Mouse (Mus musculus) midbrain, embryonic 11.5 days (tissue): ENCODE results near the gene Itpr3. TPM values are rescaled to one million over a fixed set of nuclear protein-coding genes. Genes with fewer than 3 reads are reported as not detected.

Source experiments
- ATAC-seq: fragments of 200-750 bp; cut with Nextera tagmentation; 2 replicates; pipeline ENCODE4 v1.8.0; 2017; ENCODE audit warnings: moderate TSS enrichment, moderate library complexity; ENCODE audit not compliant: low FRiP score
- DNase-seq: peaks from one replicate; pipeline ENCODE4 v3.0.0; 2015; ENCODE audit warnings: low spot score; ENCODE audit errors: missing footprints
- H3K27ac ChIP-seq: fragments of 300-500 bp; sonication (generic); 2 replicates; pipeline ENCODE4 v1.5.1; 2014; ENCODE audit warnings: low read depth, low read length
- H3K27me3 ChIP-seq: fragments of 300-500 bp; sonication (generic); 2 replicates; pipeline ENCODE4 v1.6.1; 2014; ENCODE audit warnings: mild to moderate bottlenecking, low read length, moderate library complexity, mixed read lengths; ENCODE audit not compliant: control insufficient read depth, insufficient read depth
- H3K36me3 ChIP-seq: fragments of 300-500 bp; sonication (generic); 2 replicates; pipeline ENCODE4 v1.6.1; 2014; ENCODE audit warnings: mild to moderate bottlenecking, low read length, moderate library complexity, mixed read lengths; ENCODE audit not compliant: control insufficient read depth, insufficient read depth
- H3K4me1 ChIP-seq: fragments of 300-500 bp; sonication (generic); 2 replicates; pipeline ENCODE4 v1.6.1; 2014; ENCODE audit warnings: low read length; ENCODE audit not compliant: control insufficient read depth, insufficient read depth
- H3K4me2 ChIP-seq: fragments of 300-500 bp; sonication (generic); 2 replicates; pipeline ENCODE4 v1.6.1; 2014; ENCODE audit warnings: mild to moderate bottlenecking, moderate library complexity
- H3K4me3 ChIP-seq: fragments of 300-500 bp; sonication (generic); 2 replicates; pipeline ENCODE4 v1.5.1; 2014; ENCODE audit warnings: low read depth, low read length
- H3K9ac ChIP-seq: fragments of 300-500 bp; sonication (generic); 2 replicates; pipeline ENCODE4 v1.6.1; 2014; ENCODE audit warnings: low read length
- H3K9me3 ChIP-seq: fragments of 300-500 bp; sonication (generic); 2 replicates; pipeline ENCODE4 v1.6.1; 2016; ENCODE audit warnings: low read length; ENCODE audit not compliant: control insufficient read depth
- whole genome bisulfite sequencing: fragments of 180-500 bp; shearing (Covaris S2); extraction: QIAGEN DNeasy Blood & Tissue Kit; methylation state at CpG from one replicate; pipeline ENCODE4 v1.1.7; 2014; 5-methylcytosine and 5-hydroxymethylcytosine counted together
- polyA plus RNA-seq: library from polyadenylated mRNA; unstranded; fragments of >200 nt; fragmentation: Nextera tagmentation; extraction: Ambion mirVana; gene quantifications from 2 replicates; pipeline ENCODE4 v1.2.1, GENCODE M21; 2014

Itpr3 gene
- polyA plus RNA-seq, 1 experiment from 2014 or later = 0.72 TPM

DNA sequence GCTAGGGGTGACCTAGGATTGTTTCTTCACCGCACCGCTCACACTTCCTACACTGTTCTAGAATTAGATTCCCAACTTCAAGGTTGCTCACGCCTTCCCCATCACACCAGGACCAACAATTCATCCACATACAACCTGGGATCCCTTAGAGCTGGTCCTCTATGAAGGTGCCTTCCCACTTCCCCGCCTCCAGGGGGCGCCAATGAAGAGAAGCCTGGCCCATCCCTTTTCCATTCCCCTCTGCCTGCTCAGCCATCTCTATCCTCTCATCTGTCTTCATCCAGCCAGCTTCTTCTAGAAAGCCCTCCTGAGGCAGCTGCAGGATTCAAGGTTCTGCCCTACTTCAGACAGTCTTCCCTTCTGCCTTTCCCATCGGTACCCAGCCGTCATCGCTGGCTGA, 94.3 kb downstream of the Itpr3 start:
- Histone ChIP-seq H3K9ac (no peak overlapping the region), H3K36me3 (no peaks in the 10 kb centered on the region), H3K9me3 (no peaks in the 10 kb centered on the region), H3K27ac (no peak overlapping the region), H3K4me3 (no peak overlapping the region), H3K27me3 (no peaks in the 10 kb centered on the region), H3K4me2 (no peak overlapping the region), H3K4me1 (peaks cover 4% of the 10 kb centered on the region)
- WGBS = 69% methylated on average over 8 of the region's 8 CpGs
- DNase-seq (no peak), ATAC-seq (no peak)

- H3K4me3 ChIP-seq = no peak overlapping the region
- H3K36me3 ChIP-seq = no peaks in the 10 kb centered on the region
- H3K27me3 ChIP-seq = no peaks in the 10 kb centered on the region
- peaks cover 4% of the 10 kb centered on the region for H3K4me1 ChIP-seq
- no peak for DNase-seq
- no peak overlapping the region for H3K4me2 ChIP-seq
- no peaks in the 10 kb centered on the region for H3K9me3 ChIP-seq
- no peak overlapping the region for H3K27ac ChIP-seq
- no peak overlapping the region for H3K9ac ChIP-seq
- ATAC-seq = no peak
- 63% methylated on average over 8 of the region's 8 CpGs for WGBS
Observed at GRCm38 (mm10) chr17:27152976-27153723, 96.0 kb downstream of the Itpr3 start.

- H3K4me3 ChIP-seq = no peak overlapping the region
- no peaks in the 10 kb centered on the region for H3K36me3 ChIP-seq
- H3K27me3 ChIP-seq = no peaks in the 10 kb centered on the region
- H3K4me2 ChIP-seq = no peak overlapping the region
- ATAC-seq (no peak), DNase-seq (no peak)
- H3K9ac ChIP-seq = no peak overlapping the region
- peaks cover 4% of the 10 kb centered on the region for H3K4me1 ChIP-seq
- no peak overlapping the region for H3K27ac ChIP-seq
- H3K9me3 ChIP-seq = no peaks in the 10 kb centered on the region
- WGBS = 83% methylated on average over 9 of the region's 9 CpGs
Observed at GRCm38 (mm10) chr17:27153773-27154193, 96.7 kb downstream of the Itpr3 start.

- no peak for DNase-seq
- H3K4me2 ChIP-seq = no peak overlapping the region
- no peaks in the 10 kb centered on the region for H3K27me3 ChIP-seq
- H3K9me3 ChIP-seq = no peaks in the 10 kb centered on the region
- no peak overlapping the region for H3K9ac ChIP-seq
- no peak overlapping the region for H3K4me3 ChIP-seq
- H3K4me1 ChIP-seq = peaks cover 4% of the 10 kb centered on the region; the same call in 1 of the 2 replicates
- ATAC-seq = no peak
- WGBS = 92% methylated on average over 14 of the region's 14 CpGs
- H3K27ac ChIP-seq = no peak overlapping the region
- no peaks in the 10 kb centered on the region for H3K36me3 ChIP-seq
Observed at GRCm38 (mm10) chr17:27154256-27154655, 97.2 kb downstream of the Itpr3 start.

DNA sequence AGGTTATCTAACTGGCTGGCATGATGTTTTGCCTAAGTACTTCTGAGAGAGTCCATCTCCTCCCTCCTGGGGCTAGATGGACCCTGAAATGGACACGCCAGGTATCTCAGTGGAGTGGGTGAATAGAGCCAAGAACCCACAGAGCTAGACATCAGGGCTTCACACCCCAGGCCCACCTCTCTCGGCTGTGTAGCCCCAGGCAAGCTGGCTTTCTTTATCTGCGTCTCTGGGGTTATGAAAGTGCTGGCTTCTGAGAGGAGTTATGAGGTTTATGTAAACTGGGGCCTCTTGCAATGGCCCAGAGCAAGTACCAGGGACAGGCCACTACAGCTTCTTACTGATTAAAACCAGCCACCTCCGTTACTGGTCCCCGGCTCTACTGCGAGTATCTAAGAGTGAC, 97.8 kb downstream of the Itpr3 start:
- Histone ChIP-seq H3K36me3 (no peaks in the 10 kb centered on the region), H3K9ac (no peak overlapping the region), H3K27me3 (no peaks in the 10 kb centered on the region), H3K4me1 (peaks cover 4% of the 10 kb centered on the region; the same call in 1 of the 2 replicates), H3K27ac (no peak overlapping the region), H3K4me3 (no peak overlapping the region), H3K9me3 (no peaks in the 10 kb centered on the region), H3K4me2 (no peak overlapping the region)
- DNase-seq (no peak), ATAC-seq (no peak)
- WGBS = 87% methylated on average over 6 of the region's 6 CpGs

- no peak overlapping the region for H3K4me2 ChIP-seq
- ATAC-seq = no peak
- no peak overlapping the region for H3K9ac ChIP-seq
- no peak overlapping the region for H3K27ac ChIP-seq
- H3K4me3 ChIP-seq = no peak overlapping the region
- no peak for DNase-seq
- no peaks in the 10 kb centered on the region for H3K36me3 ChIP-seq
- whole genome bisulfite sequencing = 78% methylated on average over 8 of the region's 8 CpGs
- H3K9me3 ChIP-seq = no peaks in the 10 kb centered on the region
- peaks cover 4% of the 10 kb centered on the region; the same call in 1 of the 2 replicates for H3K4me1 ChIP-seq
- no peaks in the 10 kb centered on the region for H3K27me3 ChIP-seq
Observed at GRCm38 (mm10) chr17:27155752-27156151, 98.6 kb downstream of the Itpr3 start.

DNA sequence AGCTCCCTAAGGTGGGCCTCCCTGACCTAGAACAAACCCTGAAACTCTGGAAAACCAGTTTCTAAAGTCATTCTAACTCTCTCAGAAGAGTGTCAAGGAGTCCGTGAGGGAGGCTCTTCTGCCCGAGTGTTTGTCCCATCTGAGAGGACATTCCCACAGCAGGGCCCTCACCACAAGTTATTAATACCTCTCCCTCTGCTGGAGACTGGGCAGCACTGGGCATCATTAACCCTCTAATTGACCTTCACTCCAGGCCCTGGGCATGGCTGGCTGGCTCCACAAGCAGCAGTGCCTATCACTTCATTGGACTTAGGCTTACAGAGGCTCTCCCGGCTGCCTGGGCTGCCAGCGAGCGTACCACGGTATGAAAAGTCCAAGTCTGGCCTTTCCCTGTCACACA, 101.3 kb downstream of the Itpr3 start:
- Histone ChIP-seq H3K4me2 (no peak overlapping the region), H3K4me3 (no peak overlapping the region), H3K4me1 (peaks cover 3% of the 10 kb centered on the region; the same call in 1 of the 2 replicates), H3K9ac (no peak overlapping the region), H3K27me3 (no peaks in the 10 kb centered on the region), H3K27ac (no peak overlapping the region), H3K9me3 (no peaks in the 10 kb centered on the region), H3K36me3 (no peaks in the 10 kb centered on the region)
- no peak for DNase-seq
- 78% methylated on average over 6 of the region's 6 CpGs for WGBS
- no peak for ATAC-seq

- Histone ChIP-seq H3K27me3 (no peaks in the 10 kb centered on the region), H3K4me2 (no peak overlapping the region), H3K36me3 (no peaks in the 10 kb centered on the region), H3K27ac (no peak overlapping the region), H3K9me3 (no peaks in the 10 kb centered on the region), H3K9ac (no peak overlapping the region), H3K4me3 (no peak overlapping the region), H3K4me1 (no peaks in the 10 kb centered on the region)
- WGBS = 84% methylated on average over 7 of the region's 7 CpGs
- no peak for DNase-seq
- no peak for ATAC-seq
Observed at GRCm38 (mm10) chr17:27159169-27159568, 102.1 kb downstream of the Itpr3 start.

DNA sequence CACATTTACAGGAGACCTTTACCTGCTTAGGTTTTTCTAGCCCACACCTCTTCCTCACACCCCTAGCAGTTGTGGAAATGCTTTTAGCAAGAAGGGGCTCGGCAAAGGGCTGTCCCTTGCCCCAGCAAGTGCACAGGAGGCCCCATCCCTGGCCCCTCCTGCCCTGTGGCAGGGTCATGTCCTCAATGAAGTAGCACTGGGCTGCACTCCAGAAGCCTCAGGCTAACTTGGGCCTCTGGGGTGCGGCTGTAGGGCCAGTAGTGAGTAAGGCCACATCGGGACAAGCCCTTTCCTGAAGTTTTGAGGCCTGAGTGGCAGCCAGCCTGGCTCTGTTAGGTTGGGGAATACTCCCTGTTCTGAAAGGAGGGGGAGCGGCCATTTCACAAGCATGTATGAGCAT, 103.8 kb downstream of the Itpr3 start:
- no peaks in the 10 kb centered on the region for H3K27me3 ChIP-seq
- WGBS = 84% methylated on average over 4 of the region's 4 CpGs
- H3K9me3 ChIP-seq = no peaks in the 10 kb centered on the region
- H3K36me3 ChIP-seq = no peaks in the 10 kb centered on the region
- ATAC-seq (no peak), DNase-seq (no peak)
- no peak overlapping the region for H3K9ac ChIP-seq
- H3K27ac ChIP-seq = no peak overlapping the region
- no peaks in the 10 kb centered on the region for H3K4me1 ChIP-seq
- H3K4me2 ChIP-seq = no peak overlapping the region
- H3K4me3 ChIP-seq = no peak overlapping the region
